Mouse (Mus musculus) embryonic facial prominence, embryonic 11.5 days (tissue): Measurements from ENCODE around the gene Isl2. TPM values are rescaled to one million over a fixed set of nuclear protein-coding genes. Genes with fewer than 3 reads are reported as not detected.

Experiments used
- ATAC-seq: fragments of 200-750 bp; cut with Nextera tagmentation; replicated peaks from 2 replicates; pipeline ENCODE4 v1.8.0; 2017; ENCODE audit warnings: low read depth; ENCODE audit not compliant: insufficient number of reproducible peaks, low FRiP score, low TSS enrichment
- DNase-seq: peaks from one replicate; pipeline ENCODE4 v3.0.0-alpha.2; 2015; ENCODE audit warnings: low spot score
- H3K27ac ChIP-seq: fragments of 300-500 bp; sonication (generic); replicated peaks from 2 replicates; pipeline ENCODE4 v1.5.1; 2014; ENCODE audit warnings: mild to moderate bottlenecking, low read depth, low read length, control low read depth
- H3K27me3 ChIP-seq: fragments of 300-500 bp; sonication (generic); 2 replicates; pipeline ENCODE4 v1.6.1; 2014; ENCODE audit warnings: mild to moderate bottlenecking, low read length, moderate library complexity, mixed read lengths; ENCODE audit not compliant: control insufficient read depth, insufficient read depth
- H3K36me3 ChIP-seq: fragments of 300-500 bp; sonication (generic); replicated peaks from 2 replicates; pipeline ENCODE4 v1.6.1; 2014; ENCODE audit warnings: low read depth, mild to moderate bottlenecking, low read length, moderate library complexity, mixed read lengths; ENCODE audit not compliant: control insufficient read depth, insufficient read depth
- H3K4me1 ChIP-seq: fragments of 300-500 bp; sonication (generic); 2 replicates; pipeline ENCODE4 v1.6.1; 2014; ENCODE audit warnings: low read length, mixed read lengths; ENCODE audit not compliant: control insufficient read depth, insufficient read depth
- H3K4me2 ChIP-seq: fragments of 300-500 bp; sonication (generic); 2 replicates; pipeline ENCODE4 v1.6.1; 2014; ENCODE audit warnings: low read depth, mild to moderate bottlenecking, control low read depth, low read length, moderate library complexity
- H3K4me3 ChIP-seq: fragments of 300-500 bp; sonication (generic); 2 replicates; pipeline ENCODE4 v1.5.1; 2014; ENCODE audit warnings: low read depth, low read length, control low read depth
- H3K9ac ChIP-seq: fragments of 300-500 bp; sonication (generic); replicated peaks from 2 replicates; pipeline ENCODE4 v1.6.1; 2014; ENCODE audit warnings: mild to moderate bottlenecking, control low read depth, low read length
- H3K9me3 ChIP-seq: fragments of 300-500 bp; sonication (generic); replicated peaks from 2 replicates; pipeline ENCODE4 v1.6.1; 2016; ENCODE audit warnings: mild to moderate bottlenecking, low read length, inconsistent platforms, mixed read lengths; ENCODE audit not compliant: control insufficient read depth
- WGBS: fragments of 180-500 bp; shearing (Covaris S2); extraction: QIAGEN DNeasy Blood & Tissue Kit; methylation state at CpG from one replicate; pipeline ENCODE4 v1.1.7; 2014; 5-methylcytosine and 5-hydroxymethylcytosine counted together
- polyA plus RNA-seq: library from polyadenylated mRNA; unstranded; fragments of >200 nt; fragmentation: Nextera tagmentation; extraction: Ambion mirVana; gene quantifications from 2 replicates; pipeline ENCODE4 v1.2.1, GENCODE M21; 2014

Isl2 gene
- polyA plus RNA-seq, 1 experiment from 2014 or later: 23.3 TPM

GRCm38 (mm10) chr9:55554986-55555385 lies 16.5 kb downstream of the Isl2 start:
- Histone ChIP-seq H3K4me3 (no peak overlapping the region), H3K4me2 (no peak overlapping the region), H3K9me3 (no peaks in the 10 kb centered on the region), H3K4me1 (no peaks in the 10 kb centered on the region), H3K27me3 (no peaks in the 10 kb centered on the region; the same call in 1 of the 2 replicates), H3K9ac (no peak overlapping the region), H3K27ac (no peak overlapping the region), H3K36me3 (no peaks in the 10 kb centered on the region)
- WGBS: 70% methylated on average over 1 of the region's 1 CpGs
- ATAC-seq: no peak
- no peak for DNase-seq

GRCm38 (mm10) chr9:55560960-55561359 lies 22.5 kb downstream of the Isl2 start:
- ATAC-seq (no peak), DNase-seq (no peak)
- Histone ChIP-seq H3K9ac (no peak overlapping the region), H3K4me2 (no peak overlapping the region), H3K9me3 (no peaks in the 10 kb centered on the region), H3K27me3 (no peaks in the 10 kb centered on the region), H3K4me3 (no peak overlapping the region), H3K27ac (no peak overlapping the region), H3K4me1 (no peaks in the 10 kb centered on the region), H3K36me3 (no peaks in the 10 kb centered on the region)
- WGBS: 69% methylated on average over 1 of the region's 1 CpGs

- Histone ChIP-seq H3K4me1 (no peaks in the 10 kb centered on the region), H3K9ac (no peak overlapping the region), H3K27me3 (no peaks in the 10 kb centered on the region), H3K36me3 (no peaks in the 10 kb centered on the region), H3K4me2 (no peak overlapping the region), H3K4me3 (no peak overlapping the region), H3K27ac (no peak overlapping the region), H3K9me3 (no peaks in the 10 kb centered on the region)
- no peak for DNase-seq
- ATAC-seq: no peak
- 71% methylated on average over 5 of the region's 5 CpGs for WGBS
Observed at GRCm38 (mm10) chr9:55568466-55569159, 30.1 kb downstream of the Isl2 start.

GRCm38 (mm10) chr9:55571071-55571470 lies 32.6 kb downstream of the Isl2 start:
- no peak for DNase-seq
- whole genome bisulfite sequencing: 90% methylated on average over 1 of the region's 1 CpGs
- H3K27ac ChIP-seq: no peak overlapping the region
- no peaks in the 10 kb centered on the region for H3K9me3 ChIP-seq
- no peak overlapping the region for H3K9ac ChIP-seq
- no peak for ATAC-seq
- no peaks in the 10 kb centered on the region for H3K36me3 ChIP-seq
- H3K4me2 ChIP-seq: no peak overlapping the region
- H3K4me1 ChIP-seq: no peaks in the 10 kb centered on the region
- no peaks in the 10 kb centered on the region for H3K27me3 ChIP-seq
- H3K4me3 ChIP-seq: no peak overlapping the region

- Histone ChIP-seq H3K9ac (no peak overlapping the region), H3K4me3 (no peak overlapping the region), H3K27ac (no peak overlapping the region), H3K4me1 (no peaks in the 10 kb centered on the region), H3K36me3 (no peaks in the 10 kb centered on the region), H3K27me3 (no peaks in the 10 kb centered on the region), H3K9me3 (no peaks in the 10 kb centered on the region), H3K4me2 (no peak overlapping the region)
- DNase-seq (no peak), ATAC-seq (no peak)
- WGBS: 70% methylated on average over 1 of the region's 1 CpGs
Observed at GRCm38 (mm10) chr9:55576571-55576970, 38.1 kb downstream of the Isl2 start.

DNA sequence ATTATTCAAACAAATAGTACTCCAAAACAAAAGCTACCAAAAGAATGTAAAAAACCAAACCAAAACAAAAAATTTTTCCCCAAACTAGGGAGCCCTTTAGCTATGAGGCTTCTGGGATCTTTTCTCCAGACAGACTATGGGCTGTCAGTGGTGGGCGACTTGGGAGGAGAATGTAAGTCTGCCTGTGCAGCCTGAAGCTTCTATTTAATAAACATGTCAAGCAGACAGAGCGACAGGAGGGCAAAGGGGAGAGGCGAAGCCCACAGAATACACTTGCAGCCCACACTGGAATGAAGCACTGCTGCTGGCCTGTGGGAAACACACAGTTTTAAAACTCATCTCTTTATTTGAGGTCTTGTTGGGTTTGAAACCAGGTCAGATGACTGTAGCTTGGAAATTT lies 42.9 kb downstream of the Isl2 start:
- no peak for ATAC-seq
- no peak overlapping the region for H3K9ac ChIP-seq
- H3K27ac ChIP-seq: no peak overlapping the region
- H3K36me3 ChIP-seq: no peaks in the 10 kb centered on the region
- no peaks in the 10 kb centered on the region for H3K9me3 ChIP-seq
- 42% methylated on average over 3 of the region's 3 CpGs for WGBS
- H3K4me2 ChIP-seq: no peak overlapping the region
- DNase-seq: no peak
- no peaks in the 10 kb centered on the region for H3K27me3 ChIP-seq
- H3K4me3 ChIP-seq: no peak overlapping the region
- H3K4me1 ChIP-seq: no peaks in the 10 kb centered on the region

- no peaks in the 10 kb centered on the region for H3K4me1 ChIP-seq
- no peak overlapping the region for H3K27ac ChIP-seq
- ATAC-seq: no peak
- no peak for DNase-seq
- whole genome bisulfite sequencing: 94% methylated on average over 6 of the region's 6 CpGs
- no peak overlapping the region for H3K4me3 ChIP-seq
- no peaks in the 10 kb centered on the region for H3K9me3 ChIP-seq
- no peak overlapping the region for H3K9ac ChIP-seq
- H3K27me3 ChIP-seq: no peaks in the 10 kb centered on the region
- no peak overlapping the region for H3K4me2 ChIP-seq
- H3K36me3 ChIP-seq: no peaks in the 10 kb centered on the region
Observed at GRCm38 (mm10) chr9:55586141-55586540, 47.7 kb downstream of the Isl2 start.
